Mouse (Mus musculus): ENCODE results near the gene Dgkd.

GRCm38 (mm10) chr1:87854851-87855251 is 1.8 kb downstream of the Dgkd start:
- no peak for TF ChIP-seq POLR2A (IDR thresholded peaks at IDR 0.05; ENCODE audit: borderline replicate concordance, insufficient read depth, low read length)
- TF ChIP-seq CTCF (IDR thresholded peaks at IDR 0.05; ENCODE audit: borderline replicate concordance, insufficient read depth, low read depth, low read length) = no peak
